Mouse (Mus musculus): ENCODE measurements around the gene Ino80.

DNA sequence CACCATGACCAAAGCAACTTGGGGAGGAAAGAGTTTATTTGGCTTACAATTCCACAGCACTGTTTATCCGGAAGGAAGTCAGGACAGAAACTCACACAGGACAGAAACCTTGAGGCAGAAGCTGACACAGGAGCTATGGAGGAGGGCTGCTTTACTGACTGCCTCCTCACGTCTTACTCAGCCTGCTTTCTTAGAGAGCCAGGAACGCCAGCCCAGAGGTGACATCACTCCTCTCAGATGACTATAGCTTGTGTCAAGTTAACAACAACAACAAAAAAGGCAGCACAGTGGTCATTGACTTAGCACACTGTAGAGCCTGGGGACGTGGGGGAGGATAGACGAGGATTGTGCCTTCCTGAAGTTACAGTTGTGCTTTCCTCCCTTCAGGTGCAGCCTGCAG is 14.5 kb upstream of the Ino80 start:
- TF ChIP-seq CTCF (IDR thresholded peaks at IDR 0.05; ENCODE audit: low read depth, low read length): no peak
- no peak for TF ChIP-seq POLR2A (IDR thresholded peaks at IDR 0.05; ENCODE audit: extremely low read depth, insufficient read depth, low read length)
